Mouse (Mus musculus) layer of hippocampus, adult 11-12 months (tissue): ENCODE measurements at regions not wholly inside any gene's neighbourhood (a gene's known extent, or its start where the extent isn't known, plus 50 kb on each side); places are given as distances from the start of the nearest gene placed in this dataset.

Experiments used
- DNase-seq: peaks from one replicate; pipeline ENCODE4 v3.0.0; 2022; ENCODE audit warnings: low spot score

DNA sequence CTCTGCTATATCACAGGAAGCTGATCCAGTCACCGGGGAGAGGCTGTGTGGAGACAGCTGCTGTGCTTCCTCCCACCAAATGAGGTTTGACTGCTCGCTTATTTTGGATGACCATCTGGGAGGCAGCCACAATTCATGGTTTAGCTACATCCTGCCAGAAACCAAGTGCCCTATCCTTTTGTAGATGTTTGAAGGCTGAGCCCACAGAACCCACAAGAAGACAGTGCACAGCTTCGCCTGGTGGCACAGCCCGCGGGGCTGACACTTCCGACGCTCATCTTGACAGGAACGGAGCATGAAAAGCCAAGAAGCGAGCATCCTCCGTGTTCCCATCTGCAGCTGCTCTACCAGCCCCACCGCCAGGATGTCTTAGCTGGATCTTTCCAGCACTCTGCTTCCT, 204.1 kb upstream of the Cdh4 start:
- DNase-seq, result peak; percentile 33

DNA sequence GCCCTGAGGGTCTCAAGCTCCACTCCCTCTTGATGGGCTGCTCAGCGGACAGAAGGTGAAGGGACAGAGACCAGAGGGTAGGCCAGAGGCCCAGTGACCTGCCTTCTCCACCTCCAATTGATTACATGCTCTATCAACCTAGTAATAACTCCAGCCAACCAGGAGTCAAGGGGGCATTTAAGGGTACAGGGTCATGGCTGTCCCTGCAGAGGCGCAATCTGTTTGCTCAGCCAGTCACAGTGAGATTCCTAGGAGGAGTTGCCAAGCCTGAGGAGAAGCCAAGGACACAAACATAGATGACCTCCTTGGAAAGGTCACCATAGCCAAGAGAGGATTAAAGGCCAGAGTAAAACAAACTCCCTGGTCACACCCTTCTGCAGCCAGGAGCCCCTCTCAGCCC, 181.3 kb upstream of the Cdh4 start:
- DNase-seq, result no peak

DNA sequence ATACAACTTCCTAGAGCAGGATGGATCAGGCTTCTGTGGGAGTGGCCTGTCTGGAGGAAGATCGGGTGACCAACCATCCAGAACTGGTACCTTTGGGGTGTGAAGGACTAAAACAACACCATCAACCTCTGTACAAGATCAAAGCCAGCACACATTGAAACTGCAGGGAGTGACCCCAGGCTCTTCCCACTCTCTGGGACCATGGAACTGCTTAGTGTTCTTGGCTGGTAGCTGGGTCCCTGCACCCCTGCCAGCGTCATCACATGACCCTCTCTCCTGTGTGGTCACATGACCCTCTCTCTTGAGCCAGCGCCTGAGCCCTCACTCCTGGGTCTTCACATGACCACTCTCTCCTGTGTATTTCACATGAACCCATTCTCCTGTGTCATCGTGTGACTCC, 178.3 kb upstream of the Cdh4 start:
- DNase-seq, result no peak

DNA sequence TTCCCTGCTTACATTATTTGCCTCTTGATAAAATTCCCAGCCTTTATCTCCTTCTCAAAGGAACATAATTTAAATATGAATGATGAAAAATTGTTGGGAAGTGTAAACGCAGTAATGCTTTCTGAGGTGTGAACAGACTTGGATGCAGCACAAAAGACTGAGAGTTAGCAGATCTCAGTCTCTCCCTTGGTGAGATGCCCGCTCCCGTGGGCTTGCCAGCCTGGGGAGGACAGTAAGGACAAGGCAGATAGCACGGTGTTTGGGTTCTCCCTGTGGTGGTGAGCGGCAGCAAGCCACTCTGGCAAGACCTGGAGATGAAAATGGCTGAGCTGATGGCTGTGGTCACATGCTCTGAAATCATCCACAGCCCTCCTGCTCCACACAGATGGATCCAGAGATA, 176.8 kb upstream of the Cdh4 start:
- DNase-seq, result no peak

DNA sequence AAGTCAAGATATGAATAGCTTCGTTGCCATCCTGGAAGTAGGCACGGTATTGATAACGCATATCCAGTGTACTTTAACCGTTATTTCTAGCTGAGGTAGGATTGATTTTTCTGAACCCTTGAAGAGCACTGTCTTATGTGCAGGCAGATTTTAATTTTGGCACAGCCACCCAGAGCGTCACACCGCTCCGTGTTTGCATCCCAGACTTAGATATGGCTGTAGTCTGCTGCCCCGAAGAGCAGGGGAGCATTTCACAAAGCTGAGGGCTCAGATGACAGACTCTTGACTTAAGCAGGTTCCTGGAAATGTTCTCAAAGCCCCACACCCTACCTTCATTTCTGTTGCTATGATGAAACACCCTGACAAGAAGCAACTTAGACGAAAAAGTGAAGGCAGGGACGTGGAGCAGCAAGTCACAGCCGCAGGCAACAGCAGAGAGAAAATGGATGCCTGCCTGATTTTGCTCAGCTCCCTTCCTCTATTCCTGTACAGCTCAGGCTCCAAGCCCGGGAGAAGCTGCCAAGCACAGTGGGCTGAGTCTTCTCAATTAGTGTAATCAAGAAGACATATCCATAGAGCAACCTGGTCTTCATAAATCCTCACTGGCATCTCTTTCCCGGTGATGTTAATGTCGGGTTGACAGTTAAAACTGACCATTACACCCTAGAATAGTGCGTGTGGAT, 164.9 kb upstream of the Cdh4 start:
- no peak for DNase-seq

DNA sequence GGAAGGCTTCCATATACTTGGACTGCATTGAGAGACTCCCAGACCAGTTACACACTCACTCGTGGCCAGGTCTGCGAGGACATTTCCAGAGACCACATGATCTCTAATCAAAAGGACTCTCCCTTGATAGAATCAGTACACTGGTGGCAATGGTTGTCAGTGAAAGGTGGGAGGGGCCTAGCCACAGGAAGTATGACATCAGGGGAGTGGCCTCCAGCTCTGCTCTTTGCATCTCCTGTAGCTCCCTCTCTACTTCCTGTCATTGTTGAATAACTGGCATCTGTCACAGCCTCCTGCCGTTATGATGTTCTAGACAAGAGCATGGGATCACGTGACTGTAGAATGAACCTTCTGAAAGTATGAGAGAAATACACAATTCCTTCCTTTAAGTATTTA, 164.3 kb upstream of the Cdh4 start:
- no peak for DNase-seq

DNA sequence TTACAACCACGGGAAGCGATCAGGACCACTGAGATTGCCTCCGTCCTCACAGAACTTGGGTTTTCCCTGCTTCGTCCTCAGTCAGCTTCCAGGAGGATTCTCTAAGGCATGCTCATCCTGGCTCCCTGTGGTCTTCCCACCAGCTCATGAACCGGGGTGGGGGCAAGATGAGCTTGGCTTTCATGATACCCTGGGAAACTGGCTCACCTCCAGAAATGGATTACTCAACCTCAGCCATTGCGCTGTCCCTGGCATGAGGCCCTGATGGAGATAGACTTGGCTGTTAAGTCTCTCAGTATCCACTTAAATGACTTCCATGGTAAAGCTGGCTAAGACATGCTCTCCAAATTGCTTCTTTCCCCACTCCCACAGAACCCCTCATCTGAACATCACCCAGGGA, 160.0 kb upstream of the Cdh4 start:
- DNase-seq, result no peak

DNA sequence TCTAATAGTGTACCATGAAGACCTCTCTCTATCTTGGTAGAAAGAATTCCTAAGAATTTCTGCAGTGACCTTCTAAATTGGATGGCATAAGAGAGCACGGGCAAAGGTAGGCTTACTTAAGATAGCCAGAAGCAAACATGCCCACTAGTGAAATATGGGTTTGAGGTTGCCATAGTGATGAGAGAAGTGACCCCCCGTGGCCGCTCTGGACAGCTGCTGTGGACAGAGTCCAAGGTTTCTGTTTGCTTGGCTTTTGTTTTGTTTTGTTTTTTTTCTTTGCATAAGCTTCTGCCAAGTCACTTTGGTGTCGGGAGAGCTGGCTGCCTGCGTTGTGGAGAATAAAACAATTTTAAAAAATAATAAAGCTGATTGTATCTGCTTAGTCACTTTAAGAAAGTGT, 151.8 kb upstream of the Cdh4 start:
- DNase-seq, result no peak

DNA sequence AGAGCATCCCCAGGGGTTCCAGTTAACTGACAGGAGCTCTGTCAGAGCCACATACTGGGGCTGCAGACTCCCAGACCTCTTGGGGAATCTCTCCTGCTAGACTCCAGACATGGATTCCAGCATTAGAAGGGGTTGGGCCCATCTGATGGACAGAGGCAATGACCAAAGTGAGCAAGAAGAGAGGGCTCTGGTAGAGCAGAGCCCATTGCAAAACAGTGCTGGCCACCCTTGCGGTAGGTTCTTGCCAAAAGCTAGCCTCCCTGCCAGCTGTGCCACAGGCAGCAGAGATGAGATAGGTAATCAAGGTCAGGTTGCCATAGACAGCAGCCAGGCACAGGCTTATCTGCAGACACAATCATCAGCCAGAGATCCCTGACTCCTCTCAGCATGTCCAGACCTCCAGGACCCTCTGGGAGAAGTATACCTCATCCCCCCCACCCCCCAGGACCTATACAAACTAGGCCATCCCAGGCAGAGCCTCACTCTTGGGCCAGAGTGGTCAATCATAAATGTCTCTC, 151.1 kb upstream of the Cdh4 start:
- DNase-seq, result no peak

DNA sequence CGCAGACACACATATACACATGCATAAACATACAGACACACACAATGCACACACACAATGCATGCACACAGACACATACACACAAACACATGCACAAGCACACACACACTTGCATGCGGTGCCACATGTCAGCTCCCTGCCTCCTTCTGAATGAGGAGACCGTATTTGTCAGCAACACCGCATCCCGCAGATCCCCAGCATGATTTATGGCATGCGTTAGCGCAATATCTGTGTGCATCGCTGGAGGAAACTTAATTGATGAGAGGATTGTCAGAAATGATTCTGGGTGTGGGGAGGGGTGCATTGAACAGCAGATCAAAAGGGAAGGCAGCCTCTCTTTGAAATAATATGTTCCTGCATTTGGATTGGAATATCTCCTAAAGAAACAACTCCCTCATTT, 150.3 kb upstream of the Cdh4 start:
- no peak for DNase-seq

DNA sequence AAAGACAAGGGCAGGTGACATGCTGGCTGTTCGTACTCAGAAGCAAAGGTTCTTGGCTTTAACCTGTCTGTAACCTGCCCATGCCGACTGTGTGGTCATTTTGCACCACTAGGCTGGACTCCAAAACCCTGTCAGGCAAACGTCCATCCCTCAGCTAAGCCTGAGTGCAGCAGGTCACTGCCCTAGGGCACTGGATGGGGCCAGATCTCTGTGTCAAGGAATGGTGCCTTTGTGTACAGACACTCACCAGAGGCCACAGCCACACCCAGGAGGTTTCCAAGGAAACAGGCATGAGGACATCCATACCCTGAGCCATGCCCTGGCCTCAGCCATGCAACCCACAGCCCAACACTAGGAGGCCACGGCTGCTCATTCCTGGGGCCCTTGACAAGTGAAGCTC, 149.7 kb upstream of the Cdh4 start:
- no peak for DNase-seq

DNA sequence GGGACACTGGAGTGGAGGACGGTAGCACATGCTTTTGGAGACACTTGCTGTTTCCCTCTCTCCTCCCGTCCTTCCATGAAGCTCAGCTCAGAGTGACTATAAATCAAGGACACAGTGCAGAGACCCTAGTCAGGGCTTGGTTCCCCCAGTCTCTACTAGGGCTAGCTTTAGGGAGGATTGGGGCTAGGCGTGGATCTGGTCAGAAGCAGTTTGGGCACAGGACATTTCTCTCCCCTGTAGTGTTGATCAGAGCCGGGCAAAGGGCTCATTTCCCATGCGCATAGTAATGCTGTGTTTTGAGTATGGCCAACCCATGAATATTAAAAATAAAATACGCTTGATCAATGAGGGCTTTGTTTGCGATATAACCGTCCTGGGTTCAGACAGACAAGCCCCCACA, 149.1 kb upstream of the Cdh4 start:
- no peak for DNase-seq

DNA sequence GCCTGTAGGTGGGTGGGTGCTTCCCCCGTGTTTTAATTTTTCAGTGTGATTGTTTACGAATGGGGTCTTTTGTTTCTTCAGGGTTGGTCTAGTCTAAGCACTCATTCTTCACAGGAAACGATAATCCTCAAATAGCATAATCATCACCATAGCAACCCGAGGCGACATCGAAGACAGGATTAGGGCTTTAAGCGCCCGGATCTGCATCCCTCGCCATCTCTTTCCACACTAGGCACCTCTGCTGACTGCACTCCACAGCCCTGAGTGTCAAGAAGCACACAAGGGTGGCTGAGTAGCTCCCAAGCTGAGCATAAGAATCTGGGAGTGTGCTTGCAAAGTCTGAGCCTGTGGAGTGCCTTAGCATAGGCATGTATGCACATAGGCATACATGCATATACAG, 145.2 kb upstream of the Cdh4 start:
- no peak for DNase-seq

DNA sequence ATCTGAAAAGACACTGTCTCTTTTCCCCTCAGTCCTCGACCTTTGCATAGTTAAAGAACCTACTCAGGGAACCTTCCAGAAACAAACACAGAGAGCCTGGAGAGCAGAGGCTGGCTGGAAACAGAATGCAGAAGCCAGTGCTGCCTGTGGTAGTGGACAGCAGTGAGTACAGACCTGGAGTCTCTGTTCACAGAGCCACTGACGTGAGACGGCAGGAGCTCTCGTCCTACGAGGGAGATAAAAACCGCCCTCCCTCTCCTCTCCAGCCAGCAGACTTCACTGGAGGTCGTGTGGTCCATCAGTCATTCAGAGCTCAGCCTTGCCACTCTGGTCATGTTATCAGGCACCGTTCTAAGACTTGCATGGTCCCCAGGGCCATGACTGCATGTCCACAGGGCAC, 138.5 kb upstream of the Cdh4 start:
- no peak for DNase-seq

DNA sequence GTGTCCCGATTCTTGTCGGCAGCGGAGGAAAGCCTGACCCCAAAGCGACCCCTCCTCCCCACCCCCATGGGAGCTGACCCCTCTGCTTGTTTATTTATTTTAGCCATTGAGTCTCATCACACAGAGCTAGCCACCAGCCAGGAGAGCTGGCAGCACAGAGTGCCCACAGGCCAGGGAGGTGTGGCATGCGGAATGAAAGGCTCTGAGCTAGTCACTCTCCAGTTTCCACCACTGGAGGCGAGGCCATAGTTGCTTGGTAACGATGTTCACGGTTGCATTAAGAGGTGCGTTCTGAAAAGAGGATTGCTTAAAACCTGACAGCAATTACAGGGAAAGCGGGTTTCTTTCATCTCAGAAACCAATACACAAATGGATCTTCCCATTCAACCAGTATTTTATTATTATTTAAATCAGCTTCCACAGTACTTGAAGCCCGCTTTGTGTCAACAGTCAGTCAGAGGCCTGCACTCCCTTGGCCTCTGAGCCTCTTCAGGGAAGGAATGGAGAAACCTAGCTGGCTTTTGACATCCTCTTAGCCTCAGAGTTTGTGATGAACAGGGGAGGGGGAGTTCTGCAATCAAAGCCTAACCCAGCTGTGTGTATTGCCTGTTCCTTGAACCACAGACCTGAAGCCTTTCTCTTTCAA, 134.8 kb upstream of the Cdh4 start:
- DNase-seq, result no peak

DNA sequence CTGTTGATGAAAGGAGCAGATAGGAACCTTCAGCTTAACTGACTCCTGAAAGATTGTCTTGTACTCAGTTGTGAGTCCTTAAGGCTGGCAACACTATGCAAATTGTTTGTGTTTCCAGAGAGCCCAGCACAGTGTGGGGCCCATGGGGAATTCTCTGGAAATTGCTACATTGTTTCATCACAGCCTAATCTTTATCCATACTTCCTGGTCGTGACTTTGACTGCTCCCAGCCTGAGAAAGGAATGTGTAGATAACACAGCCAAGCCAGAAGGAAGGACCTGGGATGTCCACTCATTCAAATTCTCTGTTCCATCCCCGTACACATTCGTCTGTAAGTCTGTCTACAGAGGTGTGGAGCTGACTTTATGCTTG, 134.3 kb upstream of the Cdh4 start:
- DNase-seq, result no peak

DNA sequence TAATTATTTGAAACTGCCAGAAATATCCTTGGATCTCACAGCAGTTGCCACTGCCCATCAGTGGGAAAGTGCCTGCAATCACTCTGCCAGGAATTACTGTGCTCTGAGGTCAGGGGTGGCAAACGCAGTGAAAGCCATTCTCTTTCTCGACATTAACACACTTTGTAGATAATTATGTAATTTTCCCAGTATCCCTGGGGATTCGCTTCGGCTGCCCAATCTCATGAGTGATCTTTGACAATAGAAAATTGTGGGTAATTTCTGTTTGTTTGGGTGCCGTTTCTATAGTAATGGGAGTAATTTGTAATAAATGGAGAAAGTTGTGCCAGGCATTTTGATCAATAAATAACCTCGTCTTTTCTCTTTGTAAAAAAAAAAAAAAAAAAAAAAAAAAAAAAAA, 124.2 kb upstream of the Cdh4 start:
- no peak for DNase-seq

DNA sequence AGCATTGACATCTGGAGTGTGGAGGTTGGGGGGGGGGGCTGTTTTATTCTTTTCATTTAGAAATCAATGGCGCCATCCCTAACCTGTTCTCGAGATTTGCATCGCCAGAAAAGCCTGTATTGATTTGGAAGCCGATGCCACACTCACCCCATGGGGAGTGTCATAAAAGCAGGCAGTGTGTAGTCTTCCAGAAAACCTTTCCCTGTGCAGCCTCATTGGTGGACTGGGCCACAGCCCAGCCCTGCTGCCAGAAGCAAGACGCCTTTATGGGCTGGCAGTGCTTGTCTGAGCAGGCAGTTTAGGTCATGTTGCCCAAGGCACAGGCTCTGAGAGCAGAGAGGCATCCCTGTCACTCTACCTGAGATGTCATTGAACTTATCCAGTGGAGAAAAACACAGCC, 117.0 kb upstream of the Cdh4 start:
- no peak for DNase-seq

DNA sequence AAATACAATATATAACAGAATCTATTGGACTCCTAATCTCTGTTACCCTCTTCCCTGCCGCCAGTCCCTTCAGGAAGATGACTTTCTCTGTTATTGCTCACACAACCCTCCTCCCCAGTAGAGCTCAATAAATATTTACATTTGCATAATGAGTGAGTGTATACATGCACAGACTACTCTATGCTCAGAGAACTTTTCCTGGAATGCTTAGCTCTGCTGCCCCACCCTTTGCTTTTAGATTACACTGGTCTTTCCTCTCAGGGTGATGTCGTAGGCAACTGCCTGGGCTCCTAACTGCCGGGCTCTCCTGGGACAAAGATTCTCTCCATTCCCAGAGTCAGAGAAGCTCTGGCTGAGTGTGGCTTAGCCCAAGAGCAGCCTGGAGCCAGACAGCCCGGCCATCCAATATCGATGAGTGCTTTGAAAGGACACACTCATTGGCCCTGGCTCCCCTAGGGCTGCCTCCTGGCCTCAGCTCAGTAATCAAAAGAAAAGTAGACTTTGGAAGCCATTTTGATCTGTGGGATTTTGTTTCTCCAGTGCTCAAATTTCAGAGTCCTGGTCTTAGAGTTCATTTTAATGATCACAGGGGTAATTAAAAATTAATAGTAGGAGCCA, 109.2 kb upstream of the Cdh4 start:
- no peak for DNase-seq

DNA sequence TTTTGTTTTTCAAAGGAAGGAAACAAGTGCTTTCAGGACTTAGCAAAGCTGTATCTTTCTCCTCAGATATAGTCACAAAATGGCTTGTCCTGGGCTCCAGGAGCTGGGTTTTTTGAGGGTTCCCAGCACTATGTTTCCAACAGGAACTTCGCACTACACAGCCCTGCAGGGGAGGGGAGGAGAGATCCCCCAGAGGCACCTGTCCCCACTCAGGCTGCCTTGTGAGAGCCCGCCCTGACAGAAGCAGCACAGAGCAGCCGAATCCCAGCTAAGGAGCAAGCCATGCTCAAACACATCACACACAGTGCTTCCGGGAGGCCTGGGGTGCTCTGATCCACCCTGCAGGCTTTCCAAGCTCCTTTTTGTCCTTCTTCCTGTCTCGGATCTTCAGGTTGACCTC, 108.6 kb upstream of the Cdh4 start:
- DNase-seq, result no peak

DNA sequence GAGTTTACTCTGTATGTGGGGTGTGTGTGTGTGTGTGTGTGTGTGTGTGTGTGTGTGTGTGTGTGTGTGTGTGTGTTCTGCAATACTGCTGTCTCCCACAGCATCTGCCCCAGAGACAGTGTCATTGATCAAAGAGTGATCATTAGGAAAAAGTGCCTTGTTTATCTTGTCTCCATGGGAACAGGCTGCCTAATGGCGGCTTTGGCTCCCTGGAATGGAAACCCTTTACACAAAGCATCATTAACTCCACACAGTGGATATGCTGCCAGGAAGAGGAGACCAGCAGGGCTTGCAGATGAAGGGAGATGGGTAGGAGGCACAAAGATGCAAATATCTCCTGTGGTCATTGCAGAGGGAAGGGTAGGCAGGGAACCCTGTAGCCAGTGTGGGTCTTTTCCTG, 106.0 kb upstream of the Cdh4 start:
- no peak for DNase-seq

DNA sequence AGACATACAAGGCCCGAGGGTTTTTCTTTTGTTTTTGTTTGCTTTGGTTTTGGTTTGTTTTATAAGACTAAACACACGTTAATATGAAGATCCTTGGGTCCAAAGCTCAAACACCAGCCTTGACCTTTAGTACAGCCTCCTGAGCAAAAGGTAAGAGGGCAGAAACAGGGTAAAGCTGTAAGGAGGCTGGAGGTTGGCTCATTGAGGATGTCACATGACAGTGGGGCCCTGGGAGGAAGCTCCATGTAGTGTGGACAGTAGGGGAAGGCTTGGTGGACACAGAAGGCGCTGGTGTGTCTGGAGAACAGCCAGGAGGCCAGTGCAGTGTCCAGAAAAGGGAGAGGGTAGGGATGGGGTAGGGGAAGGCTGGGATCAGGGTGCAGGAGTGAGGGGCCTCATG, 89.6 kb upstream of the Cdh4 start:
- DNase-seq, result no peak

DNA sequence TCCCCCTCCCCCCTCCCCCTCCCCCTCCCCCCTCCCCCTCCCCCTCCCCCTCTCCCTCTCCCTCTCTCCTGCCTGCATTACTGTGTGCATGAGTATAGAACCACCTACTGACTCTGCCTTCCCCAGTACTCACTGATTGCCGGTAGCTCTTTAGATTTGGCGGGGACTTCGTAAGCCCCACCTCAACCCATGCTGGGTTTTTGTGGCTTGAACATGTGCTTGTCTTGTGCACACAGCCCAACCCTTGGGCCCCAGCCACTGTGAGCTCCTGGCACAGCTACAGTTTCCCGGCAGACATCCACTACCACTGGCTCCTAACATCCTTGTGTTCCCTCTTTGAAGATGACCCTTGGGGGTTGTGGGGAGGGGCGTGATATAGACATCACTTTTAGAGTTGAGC, 87.4 kb upstream of the Cdh4 start:
- no peak for DNase-seq
